Mouse (Mus musculus): ENCODE results near the gene Htra3. TPM values are rescaled to one million over a fixed set of nuclear protein-coding genes. Genes with fewer than 3 reads are reported as not detected.

Htra3 gene
- polyA plus RNA-seq, 1 experiment from 2014 or later, result 52.2 TPM

DNA sequence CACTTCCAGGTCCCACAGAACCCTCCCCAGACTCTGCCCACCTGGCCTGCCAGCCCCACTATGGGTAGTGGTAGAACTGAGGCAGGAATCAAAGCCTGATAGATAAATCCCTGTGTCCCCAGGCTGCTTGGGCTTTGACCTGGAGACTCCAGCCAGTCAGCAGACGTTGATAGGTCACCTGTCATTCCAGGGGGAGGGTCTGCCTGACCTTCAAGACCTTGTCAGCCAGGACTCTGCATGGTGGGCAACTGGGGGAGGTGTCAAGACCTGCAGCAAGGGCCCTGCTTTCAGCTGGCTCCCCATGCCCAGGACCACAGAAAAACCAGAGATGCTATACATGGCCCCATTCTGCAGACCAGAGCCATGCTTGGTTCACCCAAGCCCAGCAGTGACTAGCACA lies 7.0 kb downstream of the Htra3 start:
- H3K27ac ChIP-seq (ENCODE audit: low read length), result peak overlapping the region; percentile 83
- H3K4me1 ChIP-seq (ENCODE audit: control insufficient read depth, insufficient read depth, low read length), result peaks cover 46% of the 10 kb centered on the region
- WGBS, result 62% methylated on average over 1 of the region's 1 CpGs
- no peak overlapping the region for H3K4me3 ChIP-seq (ENCODE audit: low read depth, low read length)
- H3K4me2 ChIP-seq (replicated peaks; ENCODE audit: low read depth, low read length), result no peak overlapping the region
- no peak for ATAC-seq (ENCODE audit: insufficient number of reproducible peaks, insufficient read depth, low FRiP score, low read depth)
- H3K9me3 ChIP-seq (ENCODE audit: control insufficient read depth, low read depth, low read length), result no peaks in the 10 kb centered on the region
- peaks cover 4% of the 10 kb centered on the region; the same call in 1 of the 2 replicates for H3K36me3 ChIP-seq (ENCODE audit: control insufficient read depth, insufficient read depth, low read length)
- no peak overlapping the region for H3K9ac ChIP-seq (replicated peaks; ENCODE audit: low read depth, low read length)
- no peaks in the 10 kb centered on the region for H3K27me3 ChIP-seq (ENCODE audit: control insufficient read depth, insufficient read depth, low read length)

DNA sequence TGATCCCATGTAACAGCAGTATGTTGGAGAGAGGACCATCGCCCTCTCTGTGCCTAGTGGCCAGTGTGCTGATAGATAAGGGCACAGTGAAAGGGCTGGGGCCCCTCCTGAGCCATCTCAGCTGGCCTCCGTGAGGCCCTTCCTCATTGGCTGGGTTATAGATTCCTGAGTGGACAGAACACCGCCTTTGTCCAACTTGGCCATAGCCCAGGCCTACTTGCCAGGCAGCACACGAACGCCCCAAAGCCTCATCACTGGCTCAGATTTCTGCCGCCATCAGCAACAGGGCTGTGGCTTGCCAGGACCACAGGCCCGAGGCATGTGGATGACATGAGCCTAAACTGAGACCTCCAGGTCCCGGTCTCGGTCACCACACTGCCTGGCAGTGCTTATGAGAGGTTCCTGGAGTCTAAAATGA lies 8.1 kb downstream of the Htra3 start:
- Histone ChIP-seq H3K27ac (ENCODE audit: low read length) (no peak overlapping the region), H3K27me3 (ENCODE audit: control insufficient read depth, insufficient read depth, low read length) (no peaks in the 10 kb centered on the region), H3K9ac (replicated peaks; ENCODE audit: low read depth, low read length) (no peak overlapping the region), H3K9me3 (ENCODE audit: control insufficient read depth, low read depth, low read length) (no peaks in the 10 kb centered on the region), H3K36me3 (ENCODE audit: control insufficient read depth, insufficient read depth, low read length) (peaks cover 4% of the 10 kb centered on the region; the same call in 1 of the 2 replicates), H3K4me2 (replicated peaks; ENCODE audit: low read depth, low read length) (no peak overlapping the region), H3K4me1 (ENCODE audit: control insufficient read depth, insufficient read depth, low read length) (peaks cover 46% of the 10 kb centered on the region), H3K4me3 (ENCODE audit: low read depth, low read length) (no peak overlapping the region)
- WGBS, result 63% methylated on average over 9 of the region's 9 CpGs
- no peak for ATAC-seq (ENCODE audit: insufficient number of reproducible peaks, insufficient read depth, low FRiP score, low read depth)

DNA sequence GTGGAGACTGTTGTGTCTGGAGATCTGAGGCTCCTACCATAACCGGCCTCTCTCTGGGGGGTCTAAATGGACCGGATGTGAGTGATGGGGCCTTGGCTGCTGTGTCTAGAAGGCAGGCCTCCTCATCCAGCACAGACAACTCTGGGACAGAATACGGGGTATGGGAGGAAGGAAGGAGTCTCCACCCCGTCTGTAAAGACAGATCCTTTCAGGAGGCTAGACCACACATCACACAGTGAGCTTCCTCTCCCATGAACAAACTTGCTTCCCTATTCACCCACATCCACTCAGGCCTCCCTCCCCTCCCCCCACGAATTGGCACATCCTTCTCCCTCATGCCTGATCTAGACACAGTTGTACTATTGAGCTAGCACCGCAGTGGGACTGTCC lies 9.2 kb downstream of the Htra3 start:
- H3K36me3 ChIP-seq (ENCODE audit: control insufficient read depth, insufficient read depth, low read length), result peaks cover 4% of the 10 kb centered on the region; the same call in 1 of the 2 replicates
- no peaks in the 10 kb centered on the region for H3K27me3 ChIP-seq (ENCODE audit: control insufficient read depth, insufficient read depth, low read length)
- peaks cover 46% of the 10 kb centered on the region for H3K4me1 ChIP-seq (ENCODE audit: control insufficient read depth, insufficient read depth, low read length)
- H3K9ac ChIP-seq (replicated peaks; ENCODE audit: low read depth, low read length), result no peak overlapping the region
- ATAC-seq (ENCODE audit: insufficient number of reproducible peaks, insufficient read depth, low FRiP score, low read depth), result no peak; the same call in 1 of the 2 replicates
- H3K4me3 ChIP-seq (ENCODE audit: low read depth, low read length), result no peak overlapping the region
- no peak overlapping the region for H3K4me2 ChIP-seq (replicated peaks; ENCODE audit: low read depth, low read length)
- peak overlapping the region; percentile 40 for H3K27ac ChIP-seq (ENCODE audit: low read length)
- no peaks in the 10 kb centered on the region for H3K9me3 ChIP-seq (ENCODE audit: control insufficient read depth, low read depth, low read length)
- WGBS, result 38% methylated on average over 6 of the region's 6 CpGs

DNA sequence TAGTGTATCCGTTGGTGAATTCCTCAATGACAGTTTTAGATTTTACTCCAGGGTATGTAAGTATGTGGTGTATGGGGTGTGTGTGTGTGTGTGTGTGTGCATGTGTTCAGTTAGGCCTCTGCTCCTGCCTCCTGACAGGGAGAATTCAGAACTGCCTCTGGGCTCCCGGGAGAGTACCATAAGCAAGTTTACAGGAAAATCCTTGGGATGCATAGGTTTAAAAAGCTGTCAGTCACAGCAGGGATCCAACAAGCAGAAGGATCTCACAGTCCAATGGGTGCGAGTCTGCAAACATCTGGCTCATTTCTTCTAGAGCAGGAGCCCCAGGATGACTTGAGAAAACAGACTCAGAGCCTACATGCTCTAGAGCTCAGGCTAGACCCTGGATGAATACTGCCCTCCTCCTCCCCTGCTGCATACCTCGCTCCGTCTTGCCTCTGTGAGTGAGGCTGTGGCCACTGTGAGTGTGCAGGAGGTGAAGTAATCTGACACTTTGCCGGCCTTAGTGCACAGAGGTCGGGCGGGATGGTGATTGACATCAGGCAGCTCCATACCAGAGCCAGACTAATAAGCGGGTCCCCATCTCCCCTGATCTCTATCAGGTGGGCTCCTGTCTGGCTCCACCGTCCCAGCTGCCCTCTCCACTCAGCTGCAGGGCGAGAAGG lies 9.7 kb downstream of the Htra3 start:
- H3K27ac ChIP-seq (ENCODE audit: low read length), result peak overlapping the region; percentile 69
- H3K4me2 ChIP-seq (replicated peaks; ENCODE audit: low read depth, low read length), result no peak overlapping the region
- H3K9ac ChIP-seq (replicated peaks; ENCODE audit: low read depth, low read length), result no peak overlapping the region
- 17% methylated on average over 11 of the region's 11 CpGs for WGBS
- H3K9me3 ChIP-seq (ENCODE audit: control insufficient read depth, low read depth, low read length), result no peaks in the 10 kb centered on the region
- H3K4me1 ChIP-seq (ENCODE audit: control insufficient read depth, insufficient read depth, low read length), result peaks cover 46% of the 10 kb centered on the region
- H3K4me3 ChIP-seq (ENCODE audit: low read depth, low read length), result no peak overlapping the region
- ATAC-seq (ENCODE audit: insufficient number of reproducible peaks, insufficient read depth, low FRiP score, low read depth), result no peak
- no peaks in the 10 kb centered on the region for H3K27me3 ChIP-seq (ENCODE audit: control insufficient read depth, insufficient read depth, low read length)
- H3K36me3 ChIP-seq (ENCODE audit: control insufficient read depth, insufficient read depth, low read length), result peaks cover 8% of the 10 kb centered on the region

DNA sequence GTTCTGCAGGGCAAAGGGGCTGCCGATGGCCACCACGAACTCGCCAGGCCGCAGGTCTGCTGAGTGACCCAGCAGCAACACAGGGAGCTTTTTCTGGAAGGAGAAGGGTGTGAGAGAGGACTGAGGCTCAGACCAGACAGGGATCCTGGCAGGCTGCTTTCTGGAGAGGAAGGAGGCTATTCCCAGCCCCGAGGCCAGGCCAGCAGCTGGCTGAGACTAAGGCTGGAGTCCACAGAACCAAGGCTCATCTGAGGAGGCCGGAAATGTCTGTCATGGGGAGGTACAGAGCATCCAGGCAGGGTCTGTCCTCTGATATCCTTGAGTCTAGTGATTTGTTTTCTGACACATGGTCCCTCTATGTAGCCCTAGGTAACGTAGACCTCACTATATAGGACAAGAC lies 13.4 kb downstream of the Htra3 start:
- no peak for ATAC-seq (ENCODE audit: insufficient number of reproducible peaks, insufficient read depth, low FRiP score, low read depth)
- Histone ChIP-seq H3K9ac (replicated peaks; ENCODE audit: low read depth, low read length) (no peak overlapping the region), H3K27me3 (ENCODE audit: control insufficient read depth, insufficient read depth, low read length) (no peaks in the 10 kb centered on the region), H3K4me2 (replicated peaks; ENCODE audit: low read depth, low read length) (no peak overlapping the region), H3K36me3 (ENCODE audit: control insufficient read depth, insufficient read depth, low read length) (peaks cover 12% of the 10 kb centered on the region), H3K27ac (ENCODE audit: low read length) (no peak overlapping the region), H3K4me1 (ENCODE audit: control insufficient read depth, insufficient read depth, low read length) (peaks cover 20% of the 10 kb centered on the region), H3K9me3 (ENCODE audit: control insufficient read depth, low read depth, low read length) (no peaks in the 10 kb centered on the region), H3K4me3 (ENCODE audit: low read depth, low read length) (no peak overlapping the region)
- 93% methylated on average over 7 of the region's 7 CpGs for WGBS

DNA sequence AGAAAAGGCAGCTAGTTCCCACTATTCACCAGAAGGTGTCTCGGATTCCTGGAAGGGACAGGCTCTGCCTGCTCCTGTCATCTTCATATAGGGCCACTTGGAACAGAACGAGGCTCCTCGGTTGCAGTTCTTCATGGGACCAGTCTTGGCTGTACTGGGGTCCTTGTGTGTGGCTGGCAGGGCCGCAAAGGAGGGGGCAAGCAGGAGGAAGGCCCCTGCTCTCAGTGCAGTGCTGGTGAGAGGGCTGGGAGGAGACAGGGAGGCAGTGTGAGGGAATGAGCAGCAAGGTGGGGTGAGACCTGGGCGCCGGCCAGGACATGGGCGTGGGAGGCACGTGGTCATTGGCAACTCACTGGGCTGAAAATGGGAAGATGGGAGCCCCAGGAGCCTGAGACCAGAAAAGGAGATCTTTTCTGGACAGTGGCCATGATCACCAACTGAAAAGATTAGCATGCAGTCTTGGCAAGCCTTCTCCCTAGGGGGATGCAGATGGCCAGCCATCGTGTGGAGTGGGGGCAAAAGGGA lies 17.5 kb downstream of the Htra3 start:
- 83% methylated on average over 9 of the region's 9 CpGs for WGBS

DNA sequence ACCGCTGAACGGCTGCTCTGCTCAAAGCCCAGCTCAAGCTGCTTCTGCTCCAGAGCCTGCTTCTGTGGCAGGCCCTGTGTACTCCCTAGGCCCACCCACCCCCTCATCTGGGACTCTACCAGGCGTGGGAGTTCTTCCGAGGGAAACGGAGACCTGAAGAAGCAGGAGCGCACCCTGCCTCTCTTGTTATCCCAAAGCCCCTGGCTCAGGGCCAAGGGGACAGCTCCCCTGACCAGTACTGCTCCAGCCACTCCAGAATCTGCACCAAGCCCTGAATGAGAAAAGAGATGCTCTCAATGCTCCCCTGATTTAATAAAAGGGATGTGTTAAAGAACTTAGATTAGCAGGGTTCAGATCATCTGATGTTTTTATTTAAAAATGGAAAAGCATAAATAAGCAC lies 18.4 kb downstream of the Htra3 start:
- Histone ChIP-seq H3K4me2 (replicated peaks; ENCODE audit: low read depth, low read length) (no peak overlapping the region), H3K36me3 (ENCODE audit: control insufficient read depth, insufficient read depth, low read length) (peaks cover 8% of the 10 kb centered on the region), H3K4me1 (ENCODE audit: control insufficient read depth, insufficient read depth, low read length) (no peaks in the 10 kb centered on the region), H3K27ac (ENCODE audit: low read length) (no peak overlapping the region), H3K4me3 (ENCODE audit: low read depth, low read length) (no peak overlapping the region), H3K9ac (replicated peaks; ENCODE audit: low read depth, low read length) (no peak overlapping the region), H3K27me3 (ENCODE audit: control insufficient read depth, insufficient read depth, low read length) (no peaks in the 10 kb centered on the region), H3K9me3 (ENCODE audit: control insufficient read depth, low read depth, low read length) (no peaks in the 10 kb centered on the region)
- no peak for ATAC-seq (ENCODE audit: insufficient number of reproducible peaks, insufficient read depth, low FRiP score, low read depth)
- WGBS, result 71% methylated on average over 6 of the region's 6 CpGs

More for the DNA sequence above, 17.5 kb downstream of the Htra3 start:
- Histone ChIP-seq H3K27ac (ENCODE audit: low read length) (no peak overlapping the region), H3K27me3 (ENCODE audit: control insufficient read depth, insufficient read depth, low read length) (no peaks in the 10 kb centered on the region), H3K4me2 (replicated peaks; ENCODE audit: low read depth, low read length) (no peak overlapping the region), H3K9me3 (ENCODE audit: control insufficient read depth, low read depth, low read length) (no peaks in the 10 kb centered on the region), H3K9ac (replicated peaks; ENCODE audit: low read depth, low read length) (no peak overlapping the region), H3K4me1 (ENCODE audit: control insufficient read depth, insufficient read depth, low read length) (no peaks in the 10 kb centered on the region), H3K36me3 (ENCODE audit: control insufficient read depth, insufficient read depth, low read length) (peaks cover 8% of the 10 kb centered on the region), H3K4me3 (ENCODE audit: low read depth, low read length) (no peak overlapping the region)
- ATAC-seq (ENCODE audit: insufficient number of reproducible peaks, insufficient read depth, low FRiP score, low read depth), result no peak

DNA sequence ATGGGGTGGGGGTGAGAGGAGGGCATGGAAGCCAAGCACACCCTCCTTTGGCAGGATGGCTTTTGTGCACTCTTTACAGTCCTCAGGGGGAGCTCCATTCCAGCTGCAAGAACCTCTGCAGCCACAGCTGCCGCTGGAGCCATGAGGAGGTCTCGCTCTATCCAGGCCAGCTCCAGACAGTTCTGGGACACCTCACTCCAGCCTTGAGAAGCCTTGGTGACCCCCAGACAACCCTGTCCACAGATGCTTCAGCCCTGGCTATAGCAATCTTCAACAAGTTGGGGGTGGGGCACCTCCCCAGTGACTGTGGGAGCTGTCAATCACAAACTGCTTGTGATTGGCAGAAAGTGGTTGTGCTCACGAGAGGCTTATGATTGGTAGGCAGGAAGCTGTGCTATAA lies 20.1 kb downstream of the Htra3 start:
- Histone ChIP-seq H3K4me2 (replicated peaks; ENCODE audit: low read depth, low read length) (no peak overlapping the region), H3K36me3 (ENCODE audit: control insufficient read depth, insufficient read depth, low read length) (peaks cover under 1% of the 10 kb centered on the region), H3K9ac (replicated peaks; ENCODE audit: low read depth, low read length) (no peak overlapping the region), H3K9me3 (ENCODE audit: control insufficient read depth, low read depth, low read length) (no peaks in the 10 kb centered on the region), H3K4me3 (ENCODE audit: low read depth, low read length) (no peak overlapping the region), H3K27me3 (ENCODE audit: control insufficient read depth, insufficient read depth, low read length) (no peaks in the 10 kb centered on the region), H3K4me1 (ENCODE audit: control insufficient read depth, insufficient read depth, low read length) (no peaks in the 10 kb centered on the region), H3K27ac (ENCODE audit: low read length) (no peak overlapping the region)
- WGBS, result 58% methylated on average over 3 of the region's 3 CpGs
- ATAC-seq (ENCODE audit: insufficient number of reproducible peaks, insufficient read depth, low FRiP score, low read depth), result no peak

Measured in stomach, embryonic 14.5 days (tissue).